Comparison of ENCODE assay signal across 23 mouse cellular contexts in the genomic region with DNA sequence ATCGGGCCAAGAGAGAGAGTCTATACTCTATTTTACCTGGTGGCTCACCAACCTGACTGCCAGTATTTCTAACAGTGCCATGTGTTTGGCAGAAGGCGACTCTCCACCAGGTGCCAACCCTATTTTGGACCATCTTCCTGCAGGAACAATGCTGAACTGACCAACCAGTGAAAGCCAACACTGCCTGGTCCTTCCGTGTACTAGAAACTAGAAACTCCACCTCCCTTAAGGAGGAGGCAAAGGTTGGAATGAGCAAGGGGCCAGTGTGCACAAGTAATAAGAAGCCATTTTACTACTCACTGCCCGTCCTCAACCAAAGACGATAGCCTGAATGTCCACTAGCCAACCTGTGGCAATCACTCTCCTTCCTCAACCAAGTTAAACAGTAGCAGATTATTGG. TPM values are rescaled to one million over a fixed set of nuclear protein-coding genes. Genes with fewer than 3 reads are reported as not detected.
A peak's percentile ranks its signal among the peaks of the same experiment; 100 is the strongest.
DNase-seq lines count a peak whose midpoint lies in the region; ATAC-seq and TF ChIP-seq lines count a peak whose summit lies in the region.
"Had no signal": no experiment of that assay in that cellular context is flagged by ENCODE, and none has a peak within 500 bp of the region (broad histone marks: within the 10 kb centered on the region; RNA-seq: fewer than 3 reads in every experiment).

No protein-coding gene starts in this region.

- DNase-seq in cerebellum, postnatal 14 days, result peak; percentile 12 to 31
- no peak for DNase-seq in cerebellum, adult 11-12 months
- peak; percentile 24 for DNase-seq in kidney, adult 11 months
- no peak for DNase-seq in kidney, postnatal 25 days
- peak; percentile 35 for DNase-seq in kidney, adult 9 months
- DNase-seq in lung, postnatal 0 days (ENCODE audit: low spot score), result no peak
- no peak for DNase-seq in lung, postnatal 14 days
- DNase-seq: adrenal gland, adult 8-10 months; adrenal gland, postnatal 14 days; adrenal gland, postnatal 36 days; B cell, adult 2 months; cerebellum, adult 18-20 months; cerebellum, adult 8-10 months; cerebellum, adult 9-11 months had no signal

- no peak for TF ChIP-seq EP300 in lung, postnatal 0 days (IDR thresholded peaks at IDR 0.05)

- no peak for TF ChIP-seq CTCF in lung, postnatal 0 days (IDR thresholded peaks at IDR 0.05)

- no peak overlapping the region for H3K9ac ChIP-seq in kidney, embryonic 16.5 days (replicated peaks; ENCODE audit: low read length)
- no peak overlapping the region for H3K9ac ChIP-seq in lung, postnatal 0 days (replicated peaks; ENCODE audit: low read depth)
- H3K9ac ChIP-seq: embryonic facial prominence, embryonic 12.5 days; forebrain, embryonic 13.5 days; forebrain, embryonic 15.5 days had no signal

- H3K27me3 ChIP-seq in kidney, embryonic 16.5 days (ENCODE audit: insufficient read depth, low read length), result peaks cover 5% of the 10 kb centered on the region; the same call in 1 of the 2 replicates
- H3K27me3 ChIP-seq in lung, postnatal 0 days (replicated peaks; ENCODE audit: insufficient read depth, low read length), result no peaks in the 10 kb centered on the region
- H3K27me3 ChIP-seq: Patski had no signal

- H3K4me3 ChIP-seq in kidney, embryonic 16.5 days (ENCODE audit: low read length), result no peak overlapping the region
- no peak overlapping the region for H3K4me3 ChIP-seq in lung, postnatal 0 days (ENCODE audit: low read depth, low read length)
- H3K4me3 ChIP-seq: embryonic facial prominence, embryonic 10.5 days; embryonic facial prominence, embryonic 12.5 days; forebrain, embryonic 13.5 days; forebrain, embryonic 15.5 days had no signal

- H3K27ac ChIP-seq in kidney, embryonic 16.5 days (ENCODE audit: low read length), result no peak overlapping the region
- H3K27ac ChIP-seq in lung, postnatal 0 days (ENCODE audit: low read length), result peak overlapping the region; percentile 64; the same call in 1 of the 2 replicates
- H3K27ac ChIP-seq: embryonic facial prominence, embryonic 10.5 days; embryonic facial prominence, embryonic 12.5 days; forebrain, embryonic 13.5 days; forebrain, embryonic 15.5 days had no signal

- H3K4me1 ChIP-seq in kidney, embryonic 16.5 days (ENCODE audit: insufficient read depth, low read length), result peaks cover 14% of the 10 kb centered on the region
- H3K4me1 ChIP-seq in lung, postnatal 0 days (ENCODE audit: insufficient read depth, low read depth, low read length), result no peaks in the 10 kb centered on the region; the same call in 1 of the 2 replicates

- H3K4me2 ChIP-seq in kidney, embryonic 16.5 days (replicated peaks; ENCODE audit: low read depth, low read length), result no peak overlapping the region
- H3K4me2 ChIP-seq in lung, postnatal 0 days (replicated peaks; ENCODE audit: low read depth, low read length), result no peak overlapping the region
- H3K4me2 ChIP-seq: embryonic facial prominence, embryonic 12.5 days; forebrain, embryonic 13.5 days; forebrain, embryonic 15.5 days had no signal

- WGBS in kidney, embryonic 16.5 days, result 81% methylated on average over 5 of the region's 5 CpGs
- WGBS in lung, postnatal 0 days, result 85% methylated on average over 5 of the region's 5 CpGs

- H3K9me3 ChIP-seq in kidney, embryonic 16.5 days (ENCODE audit: low read length), result no peaks in the 10 kb centered on the region
- H3K9me3 ChIP-seq in lung, postnatal 0 days (ENCODE audit: low read length), result no peaks in the 10 kb centered on the region
- H3K9me3 ChIP-seq: embryonic facial prominence, embryonic 10.5 days; embryonic facial prominence, embryonic 12.5 days; forebrain, embryonic 13.5 days; forebrain, embryonic 15.5 days; G1E had no signal

- no peak for ATAC-seq in kidney, embryonic 16.5 days (ENCODE audit: low FRiP score, low TSS enrichment)
- no peak for ATAC-seq in lung, postnatal 0 days
- ATAC-seq: activated CD4-positive, CD25-positive, alpha-beta regulatory T cell, adult 4 months; CD4-positive, CD25-positive, alpha-beta regulatory T cell, adult 4 months; forebrain, embryonic 13.5 days; forebrain, embryonic 15.5 days; Patski had no signal

- 0 out of 2 replicates have a peak, but pooled peaks cover 3% of the 10 kb centered on the region for H3K36me3 ChIP-seq in kidney, embryonic 16.5 days (ENCODE audit: insufficient read depth, low read length)
- H3K36me3 ChIP-seq in lung, postnatal 0 days (ENCODE audit: insufficient read depth, low read length), result no peaks in the 10 kb centered on the region
- H3K36me3 ChIP-seq: embryonic facial prominence, embryonic 12.5 days; forebrain, embryonic 15.5 days; G1E had no signal

RNA-seq across cellular contexts. Expression of gene Npnt, which starts 4.0 kb away (rescaled TPM):
- 191 and 197 TPM in 2 replicates for polyA plus RNA-seq in kidney, embryonic 16.5 days (2015; fragmentation: Nextera tagmentation; extraction: Ambion mirVana)
- 298 and 352 TPM in 2 replicates for polyA plus RNA-seq in lung, postnatal 0 days (2015; fragmentation: Nextera tagmentation; extraction: Ambion mirVana)
- polyA plus RNA-seq: G1E had no signal

Comparison
In these comparisons a context has a peak if more than half of its experiments do, and no peak if none do; other contexts are left out.
1. DNase-seq: peak in cerebellum, postnatal 14 days (2 of 2), kidney, adult 11 months (single experiment) and kidney, adult 9 months (single experiment); none in cerebellum, adult 11-12 months (single experiment), kidney, postnatal 25 days (0 of 2), lung, postnatal 0 days (single experiment) and lung, postnatal 14 days (single experiment).